ENCODE assay signal across 9 mouse cellular contexts in the genomic region with DNA sequence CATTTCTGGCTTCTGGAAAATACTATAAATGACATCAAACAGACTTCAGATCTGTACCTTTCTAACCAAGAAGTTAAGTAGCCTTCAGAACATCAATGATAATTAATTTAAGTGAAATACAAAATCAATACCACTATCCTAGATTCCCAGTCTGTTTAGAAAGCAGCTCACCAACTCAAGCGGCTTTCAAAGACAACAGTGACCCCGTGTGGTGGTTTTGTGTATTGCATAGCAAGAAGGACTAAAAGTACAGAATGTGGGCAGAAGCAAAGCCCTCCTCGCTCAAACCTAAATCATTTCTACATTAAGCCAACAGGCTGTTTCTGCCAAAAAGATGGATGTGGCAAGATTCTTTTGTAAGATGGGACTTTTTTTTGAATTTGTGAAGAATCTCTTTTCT.
DNase-seq lines count a peak whose midpoint lies in the region; ATAC-seq and TF ChIP-seq lines count a peak whose summit lies in the region.
"Had no signal": no experiment of that assay in that cellular context is flagged by ENCODE, and none has a peak within 500 bp of the region (broad histone marks: within the 10 kb centered on the region; RNA-seq: fewer than 3 reads in every experiment).

No protein-coding gene starts in this region.

- 6% methylated on average over 3 of the region's 3 CpGs for WGBS in liver, embryonic 13.5 days (ENCODE audit: insufficient replicate concordance)

- H3K36me3 ChIP-seq in ES-E14 (ENCODE audit: control insufficient read depth, insufficient read depth, low read length, poor library complexity, severe bottlenecking): no peaks in the 10 kb centered on the region
- no peaks in the 10 kb centered on the region for H3K36me3 ChIP-seq in liver, embryonic 13.5 days
- H3K36me3 ChIP-seq: limb, embryonic 13.5 days had no signal

- no peaks in the 10 kb centered on the region for H3K4me1 ChIP-seq in ES-E14 (ENCODE audit: control insufficient read depth in 2 of 2, insufficient read depth in 2 of 2, low read length in 2 of 2, poor library complexity in 1 of 2)
- no peaks in the 10 kb centered on the region for H3K4me1 ChIP-seq in liver, embryonic 13.5 days (replicated peaks)
- H3K4me1 ChIP-seq: limb, embryonic 13.5 days had no signal

- no peak overlapping the region for H3K9ac ChIP-seq in ES-E14 (ENCODE audit: insufficient read depth, low read depth, low read length, poor library complexity, severe bottlenecking)
- no peak overlapping the region for H3K9ac ChIP-seq in liver, embryonic 13.5 days
- H3K9ac ChIP-seq: limb, embryonic 13.5 days had no signal

- H3K27ac ChIP-seq in ES-E14 (ENCODE audit: insufficient read depth, low read depth, low read length, poor library complexity, severe bottlenecking): no peak overlapping the region
- no peak overlapping the region for H3K27ac ChIP-seq in liver, embryonic 13.5 days
- H3K27ac ChIP-seq: limb, embryonic 13.5 days had no signal

- H3K9me3 ChIP-seq in ES-E14 (ENCODE audit: control insufficient read depth, insufficient read depth, low read depth, low read length): no peaks in the 10 kb centered on the region
- H3K9me3 ChIP-seq in liver, embryonic 13.5 days (replicated peaks): no peaks in the 10 kb centered on the region
- H3K9me3 ChIP-seq: limb, embryonic 13.5 days had no signal

- H3K27me3 ChIP-seq in liver, embryonic 13.5 days: no peaks in the 10 kb centered on the region

- 0 out of 2 replicates have a peak, but pooled peaks have one; percentile 40 for ATAC-seq in cerebellum, adult (ENCODE audit: insufficient number of reproducible peaks, low FRiP score, low TSS enrichment)
- ATAC-seq in liver, embryonic 13.5 days (ENCODE audit: low read depth): no peak
- no peak for ATAC-seq in granulocyte monocyte progenitor cell, adult 5-6 weeks (replicated peaks; ENCODE audit: poor library complexity, severe bottlenecking)

- no peak overlapping the region for H3K4me2 ChIP-seq in liver, embryonic 13.5 days
- H3K4me2 ChIP-seq: limb, embryonic 13.5 days had no signal

- in situ Hi-C loops in ES-E14 (cut with MboI; ENCODE audit: low sequenced_read_pairs in 2 of 2, unreplicated experiment in 2 of 2): loop anchor here in 1 of 2 experiments (25.0 kb wide), 1 partner anchor 506 kb away; no protein-coding TSS in a partner anchor

- no peak overlapping the region for H3K4me3 ChIP-seq in ES-E14 (ENCODE audit: insufficient read depth in 1 of 2, low read depth in 1 of 2, low read length in 2 of 2, poor library complexity in 1 of 2, severe bottlenecking in 1 of 2)
- no peak overlapping the region for H3K4me3 ChIP-seq in liver, embryonic 13.5 days (replicated peaks)
- H3K4me3 ChIP-seq: limb, embryonic 13.5 days had no signal

- DNase-seq in A20 (ENCODE audit: low read depth, low spot score) (peak; percentile 65), ES-E14 (ENCODE audit: low read depth, low spot score) (peak; percentile 76)
- peak; percentile 63 to 98 for DNase-seq in frontal cortex, adult 2 months (ENCODE audit: extremely low spot score in 1 of 2, low spot score in 1 of 2)
- DNase-seq in kidney, postnatal 10 days: peak; percentile 89
- peak; percentile 37 for DNase-seq in liver, embryonic 13.5 days
- DNase-seq in right cerebral cortex, postnatal 14 days: peak; percentile 81

TF ChIP-seq in ES-E14, 5 proteins besides CTCF, POLR2A, EP300 and RAD21:
- TF ChIP-seq ZC3H11A (IDR thresholded peaks at IDR 0.05; ENCODE audit: borderline replicate concordance, low read depth, low read length): peak; percentile 77
- no peak for TF ChIP-seq CHD2 (IDR thresholded peaks at IDR 0.05; ENCODE audit: low read depth, low read length)

Comparison
In these comparisons a context has a peak if more than half of its experiments do, and no peak if none do; other contexts are left out.
1. DNase-seq: peak in every context shown above with its lines; median percentile 89 in kidney, postnatal 10 days; 81 in right cerebral cortex, postnatal 14 days; 80 in frontal cortex, adult 2 months; 76 in ES-E14; 65 in A20; 37 in liver, embryonic 13.5 days.